Mouse (Mus musculus) thymus, adult 2 months (tissue): ENCODE measurements around the gene Aqp8.

ENCODE experiments used
- CTCF ChIP-seq: fragments of 200-500 bp; IDR thresholded peaks from 2 replicates; pipeline ENCODE4 v1.5.1; 2012; ENCODE audit warnings: mild to moderate bottlenecking, control low read depth, low read length, moderate library complexity, borderline replicate concordance; ENCODE audit not compliant: control insufficient read depth, poor library complexity, insufficient read depth; ENCODE audit errors: extremely low read depth
- POLR2A ChIP-seq: fragments of 200-500 bp; IDR thresholded peaks from 2 replicates; pipeline ENCODE4 v1.6.1; 2012; ENCODE audit warnings: mild to moderate bottlenecking, low read length, control low read depth, moderate library complexity; ENCODE audit not compliant: control insufficient read depth, poor library complexity, insufficient read depth; ENCODE audit errors: extremely low read depth

DNA sequence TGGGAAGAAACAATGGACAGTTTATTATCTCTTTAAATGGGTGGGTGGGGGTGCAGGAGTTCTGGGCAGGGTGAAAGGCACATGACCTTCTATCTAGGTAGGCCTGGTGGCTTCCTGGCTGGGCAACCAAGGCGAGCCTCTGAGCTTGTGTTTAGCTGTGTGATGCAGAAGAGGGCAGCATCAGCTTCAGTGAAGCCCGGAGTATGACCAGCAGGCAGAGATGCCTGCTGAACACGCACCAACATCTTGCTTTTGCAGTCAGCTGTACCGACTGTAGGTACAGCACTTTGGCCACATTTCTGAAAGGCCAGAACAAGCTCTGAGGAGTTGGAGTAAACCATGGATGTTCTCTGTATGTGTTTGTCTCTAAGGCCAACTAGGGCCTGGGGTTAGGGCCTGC is 1.5 kb downstream of the Aqp8 start:
- TF ChIP-seq CTCF (no peak), POLR2A (no peak)
